Mouse (Mus musculus) CH12.LX (cell line): ENCODE data around the gene Srd5a1. TPM values are rescaled to one million over a fixed set of nuclear protein-coding genes. Genes with fewer than 3 reads are reported as not detected.

Experiments
- DNase-seq: peaks from one replicate; pipeline ENCODE4 v3.0.0-alpha.2; 2013; ENCODE audit errors: extremely low read depth
- H3K27ac ChIP-seq: 2 replicates; pipeline ENCODE4 v1.5.1; 2012; ENCODE audit warnings: low read depth, mild to moderate bottlenecking, control low read depth, moderate library complexity; ENCODE audit not compliant: insufficient read depth
- H3K27me3 ChIP-seq: replicated peaks from 2 replicates; pipeline ENCODE3; 2012; ENCODE audit warnings: inconsistent platforms
- H3K36me3 ChIP-seq, 2 experiments: replicated peaks in 1 of 2; 2 replicates each; pipeline versions ENCODE3 to v1.6.1; 2012; ENCODE audit warnings: inconsistent platforms in 1 of 2, low read length in 1 of 2, mild to moderate bottlenecking in 1 of 2, mixed read lengths in 1 of 2, moderate library complexity in 1 of 2; ENCODE audit not compliant: control insufficient read depth in 1 of 2, insufficient read depth in 1 of 2
- H3K4me1 ChIP-seq, 2 experiments: 2 replicates each; pipeline ENCODE4 v1.6.1; 2012; ENCODE audit warnings: inconsistent platforms in 1 of 2, moderate library complexity in 1 of 2; ENCODE audit not compliant: insufficient read depth in 2 of 2, control insufficient read depth in 1 of 2
- H3K4me2 ChIP-seq: 2 replicates; pipeline ENCODE4 v1.6.1; 2012; ENCODE audit warnings: low read depth, mild to moderate bottlenecking, control low read depth; ENCODE audit not compliant: poor library complexity, insufficient read depth, severe bottlenecking
- H3K4me3 ChIP-seq, 3 experiments: fragments of 150-350 bp in 1 of 3; sonication (generic) in 1 of 3; replicated peaks in 1 of 3; 2 replicates each; pipeline versions ENCODE3 to v1.5.1; 2011 to 2012; ENCODE audit warnings: low read depth in 2 of 3, low read length in 2 of 3, mild to moderate bottlenecking in 2 of 3, moderate library complexity in 2 of 3, control low read depth in 1 of 3, improper control_type of control experiment in 1 of 3, inconsistent platforms in 1 of 3, mixed read lengths in 1 of 3; ENCODE audit not compliant: poor library complexity in 1 of 3
- H3K79me2 ChIP-seq: replicated peaks from 2 replicates; pipeline ENCODE4 v1.6.1; 2012; ENCODE audit warnings: mild to moderate bottlenecking, moderate library complexity; ENCODE audit not compliant: control insufficient read depth, poor library complexity, insufficient read depth, severe bottlenecking; ENCODE audit errors: extremely low read depth
- H3K9ac ChIP-seq: 2 replicates; pipeline ENCODE4 v1.6.1; 2012; ENCODE audit warnings: low read depth, mild to moderate bottlenecking, control low read depth, moderate library complexity; ENCODE audit not compliant: insufficient read depth
- H3K9me3 ChIP-seq: replicated peaks from 2 replicates; pipeline ENCODE3; 2012; ENCODE audit warnings: low read length, inconsistent platforms, mixed read lengths
- BHLHE40 ChIP-seq: IDR thresholded peaks from 2 replicates; pipeline ENCODE4 v1.6.1; 2011; ENCODE audit warnings: mild to moderate bottlenecking, low read depth, low read length, improper control_type of control experiment
- CHD1 ChIP-seq: IDR thresholded peaks from 2 replicates; pipeline ENCODE4 v1.6.1; 2012; ENCODE audit warnings: low read depth, low read length, improper control_type of control experiment, inconsistent platforms
- E2F4 ChIP-seq: IDR thresholded peaks from 2 replicates; pipeline ENCODE4 v1.6.1; 2011; ENCODE audit warnings: low read depth, low read length, improper control_type of control experiment; ENCODE audit not compliant: insufficient replicate concordance
- ELF1 ChIP-seq: IDR thresholded peaks from 2 replicates; pipeline ENCODE4 v1.6.1; 2014; ENCODE audit warnings: low read depth, mild to moderate bottlenecking, inconsistent platforms, low read length, improper control_type of control experiment
- GABPA ChIP-seq: IDR thresholded peaks from 2 replicates; pipeline ENCODE4 v1.6.1; 2012; ENCODE audit warnings: low read depth, low read length, improper control_type of control experiment, inconsistent platforms; ENCODE audit not compliant: insufficient replicate concordance
- HCFC1 ChIP-seq: IDR thresholded peaks from 2 replicates; pipeline ENCODE4 v1.6.1; 2012; ENCODE audit warnings: low read depth, mild to moderate bottlenecking, inconsistent platforms, low read length, improper control_type of control experiment
- JUN ChIP-seq: IDR thresholded peaks from 2 replicates; pipeline ENCODE4 v1.6.1; 2011; ENCODE audit warnings: low read depth, mild to moderate bottlenecking, low read length, improper control_type of control experiment, moderate library complexity; ENCODE audit not compliant: insufficient read depth
- MAFK ChIP-seq: IDR thresholded peaks from 2 replicates; pipeline ENCODE4 v1.6.1; 2011; ENCODE audit warnings: low read length, improper control_type of control experiment; ENCODE audit not compliant: insufficient replicate concordance
- MAZ ChIP-seq: IDR thresholded peaks from 2 replicates; pipeline ENCODE4 v1.6.1; 2012; ENCODE audit warnings: low read depth, mild to moderate bottlenecking, inconsistent platforms, low read length, improper control_type of control experiment, moderate library complexity
- MEF2A ChIP-seq: IDR thresholded peaks from 2 replicates; pipeline ENCODE4 v1.6.1; 2014; ENCODE audit warnings: low read depth, mild to moderate bottlenecking, inconsistent platforms, low read length, improper control_type of control experiment, borderline replicate concordance
- MXI1 ChIP-seq: IDR thresholded peaks from 2 replicates; pipeline ENCODE4 v1.6.1; 2011; ENCODE audit warnings: mild to moderate bottlenecking, low read depth, low read length, improper control_type of control experiment
- MYC ChIP-seq: IDR thresholded peaks from 2 replicates; pipeline ENCODE4 v1.6.1; 2011; ENCODE audit warnings: low read depth, mild to moderate bottlenecking, improper control_type of control experiment, low read length
- NELFE ChIP-seq: IDR thresholded peaks from 2 replicates; pipeline ENCODE4 v1.6.1; 2011; ENCODE audit warnings: low read depth, low read length, improper control_type of control experiment
- PAX5 ChIP-seq: IDR thresholded peaks from 2 replicates; pipeline ENCODE4 v1.6.1; 2012; ENCODE audit warnings: low read length, inconsistent platforms, mixed read lengths
- POLR2A ChIP-seq: IDR thresholded peaks from 2 replicates; pipeline ENCODE4 v1.6.1; 2011; ENCODE audit warnings: low read depth, mild to moderate bottlenecking, improper control_type of control experiment, low read length
- POLR2AphosphoS2 ChIP-seq: IDR thresholded peaks from 2 replicates; pipeline ENCODE4 v1.6.1; 2011; ENCODE audit warnings: low read depth, low read length, improper control_type of control experiment
- RAD21 ChIP-seq: IDR thresholded peaks from 2 replicates; pipeline ENCODE4 v1.6.1; 2011; ENCODE audit warnings: low read depth, mild to moderate bottlenecking, low read length, improper control_type of control experiment, moderate library complexity
- RCOR1 ChIP-seq: conservative IDR thresholded peaks from 2 replicates; pipeline ENCODE4 v1.6.1; 2012; ENCODE audit warnings: low read depth, mild to moderate bottlenecking, inconsistent platforms, low read length, improper control_type of control experiment
- SIN3A ChIP-seq: IDR thresholded peaks from 2 replicates; pipeline ENCODE4 v1.6.1; 2012; ENCODE audit warnings: low read length, improper control_type of control experiment, inconsistent platforms
- SMC3 ChIP-seq: IDR thresholded peaks from 2 replicates; pipeline ENCODE4 v1.6.1; 2011; ENCODE audit warnings: low read depth, low read length, improper control_type of control experiment
- TBP ChIP-seq: conservative IDR thresholded peaks from 2 replicates; pipeline ENCODE4 v1.6.1; 2011; ENCODE audit warnings: low read depth, low read length, improper control_type of control experiment
- UBTF ChIP-seq: IDR thresholded peaks from 2 replicates; pipeline ENCODE4 v1.6.1; 2012; ENCODE audit warnings: low read depth, mild to moderate bottlenecking, inconsistent platforms, low read length, improper control_type of control experiment, moderate library complexity
- USF2 ChIP-seq: conservative IDR thresholded peaks from 2 replicates; pipeline ENCODE4 v1.6.1; 2011; ENCODE audit warnings: low read depth, low read length, improper control_type of control experiment
- ZC3H11A ChIP-seq: IDR thresholded peaks from 2 replicates; pipeline ENCODE4 v1.6.1; 2012; ENCODE audit warnings: low read depth, mild to moderate bottlenecking, inconsistent platforms, low read length, improper control_type of control experiment
- ZKSCAN1 ChIP-seq: IDR thresholded peaks from 2 replicates; pipeline ENCODE4 v1.6.1; 2012; ENCODE audit warnings: low read depth, inconsistent platforms, low read length, improper control_type of control experiment, borderline replicate concordance
- ZNF384 ChIP-seq: IDR thresholded peaks from 2 replicates; pipeline ENCODE4 v1.6.1; 2012; ENCODE audit warnings: low read depth, low read length, improper control_type of control experiment, inconsistent platforms
- dilution Hi-C: fragments of 300-500 bp; cut with MboI; formaldehyde crosslinking; loops from 2 replicates; pipeline ENCODE4 v1.14.3; 2020; ENCODE audit warnings: low sequenced_read_pairs; ENCODE audit not compliant: extremely low pct_unique_long_range_greater_than_20kb, extremely low pct_ligation_motif_present
- in situ Hi-C: fragments of 300-500 bp; cut with MboI; formaldehyde crosslinking; loops from 3 replicates; pipeline ENCODE4 v1.14.3; 2019; ENCODE audit warnings: low sequenced_read_pairs, low pct_ligation_motif_present, low pct_unique_long_range_greater_than_20kb, mixed read lengths
- polyA plus RNA-seq: library from polyadenylated mRNA; unstranded; fragments of >175 nt; gene quantifications from 2 replicates; pipeline ENCODE4 v1.2.1, GENCODE M21; 2012; ENCODE audit warnings: low read depth; ENCODE audit not compliant: insufficient read length
- total RNA-seq, 2 experiments: library from RNA; depleted of rRNA; stranded (reverse); fragments of 300-350 nt in 1 of 2; fragments of >200 nt in 1 of 2; gene quantifications; 2 replicates each; pipeline ENCODE4 v1.2.3; 2012 to 2014

Srd5a1 gene
- total and polyA plus RNA-seq, 3 experiments, result 1.2 to 2.4 (median 2.3) TPM

GRCm38 (mm10) chr13:69639251-69639650 lies 28.0 kb upstream of the Srd5a1 start:
- Histone ChIP-seq H3K9ac (no peak overlapping the region), H3K9me3 (no peaks in the 10 kb centered on the region), H3K4me2 (no peak overlapping the region), H3K36me3 (peaks cover 63 to 92% of the 10 kb centered on the region in 2 experiments), H3K27ac (no peak overlapping the region), H3K79me2 (no peaks in the 10 kb centered on the region), H3K4me1 (peaks cover 1 to 7% of the 10 kb centered on the region in 2 experiments; a peak in 3 of 4 replicates), H3K27me3 (no peaks in the 10 kb centered on the region), H3K4me3 (no peak overlapping the region)
- dilution Hi-C loops, result no loop called here
- no peak for DNase-seq
- TF ChIP-seq HCFC1, result no peak
- no peak for TF ChIP-seq POLR2AphosphoS2
- TF ChIP-seq JUN, result no peak
- no peak for TF ChIP-seq MEF2A
- TF ChIP-seq BHLHE40, result no peak
- no peak for TF ChIP-seq MAFK
- TF ChIP-seq ZKSCAN1, result no peak
- TF ChIP-seq MAZ, result no peak
- no peak for TF ChIP-seq USF2
- in situ Hi-C loops, result no loop called here

GRCm38 (mm10) chr13:69638108-69638626 lies 26.9 kb upstream of the Srd5a1 start:
- dilution Hi-C loops (no loop called here), in situ Hi-C loops (no loop called here)
- H3K9me3 ChIP-seq, result no peaks in the 10 kb centered on the region
- no peaks in the 10 kb centered on the region for H3K27me3 ChIP-seq
- no peaks in the 10 kb centered on the region for H3K4me1 ChIP-seq
- H3K9ac ChIP-seq, result no peak overlapping the region
- H3K4me3 ChIP-seq, result no peak overlapping the region
- no peak overlapping the region for H3K27ac ChIP-seq
- TF ChIP-seq CHD1 (no peak), ELF1 (no peak), RAD21 (no peak), PAX5 (no peak), UBTF (no peak), E2F4 (no peak), ZNF384 (no peak), RCOR1 (no peak), POLR2A (no peak), SMC3 (no peak), TBP (no peak), NELFE (no peak), MXI1 (no peak), POLR2AphosphoS2 (no peak), MYC (no peak), ZC3H11A (no peak), GABPA (no peak), SIN3A (no peak)
- TF ChIP-seq, all 38 proteins: peak for 0
- no peaks in the 10 kb centered on the region for H3K79me2 ChIP-seq
- H3K36me3 ChIP-seq, result peaks cover 74 to 98% of the 10 kb centered on the region in 2 experiments
- H3K4me2 ChIP-seq, result no peak overlapping the region
- DNase-seq, result no peak
